Mouse (Mus musculus) limb, embryonic 12.5 days (tissue): ENCODE measurements around the gene Gpr83. TPM values are rescaled to one million over a fixed set of nuclear protein-coding genes. Genes with fewer than 3 reads are reported as not detected.
"Not testable (repeated sequence)": the region's sequence is repeated elsewhere in the genome, so short reads cannot be mapped to it uniquely, and the experiment has no call there.

ENCODE experiments used
- ATAC-seq: fragments of 200-750 bp; cut with Nextera tagmentation; 2 replicates; pipeline ENCODE4 v1.8.0; 2017; ENCODE audit warnings: low read depth, moderate TSS enrichment; ENCODE audit not compliant: insufficient number of reproducible peaks, insufficient read depth, low FRiP score, low TSS enrichment
- H3K27ac ChIP-seq: fragments of 300-500 bp; sonication (generic); 2 replicates; pipeline ENCODE4 v1.5.1; 2016; ENCODE audit warnings: mild to moderate bottlenecking, moderate library complexity
- H3K27me3 ChIP-seq: fragments of 300-500 bp; sonication (generic); 2 replicates; pipeline ENCODE4 v1.6.1; 2016; ENCODE audit warnings: mild to moderate bottlenecking, moderate library complexity
- H3K36me3 ChIP-seq: fragments of 300-500 bp; sonication (generic); 2 replicates; pipeline ENCODE4 v1.6.1; 2016; ENCODE audit warnings: mild to moderate bottlenecking, moderate library complexity
- H3K4me1 ChIP-seq: fragments of 300-500 bp; sonication (generic); replicated peaks from 2 replicates; pipeline ENCODE4 v1.6.1; 2016
- H3K4me2 ChIP-seq: fragments of 300-500 bp; sonication (generic); 2 replicates; pipeline ENCODE4 v1.6.1; 2016; ENCODE audit warnings: mild to moderate bottlenecking, moderate library complexity
- H3K4me3 ChIP-seq: fragments of 300-500 bp; sonication (generic); replicated peaks from 2 replicates; pipeline ENCODE4 v1.5.1; 2016; ENCODE audit warnings: mild to moderate bottlenecking
- H3K9ac ChIP-seq: fragments of 300-500 bp; sonication (generic); replicated peaks from 2 replicates; pipeline ENCODE4 v1.6.1; 2016; ENCODE audit warnings: mild to moderate bottlenecking, moderate library complexity
- H3K9me3 ChIP-seq: fragments of 300-500 bp; sonication (generic); 2 replicates; pipeline ENCODE4 v1.6.1; 2016; ENCODE audit warnings: mild to moderate bottlenecking, moderate library complexity
- WGBS: fragments of 180-500 bp; shearing (Covaris S2); methylation state at CpG from one replicate; pipeline ENCODE4 v1.1.7; 2016; 5-methylcytosine and 5-hydroxymethylcytosine counted together
- polyA plus RNA-seq: library from polyadenylated mRNA; unstranded; fragments of >200 nt; fragmentation: Nextera tagmentation; extraction: Ambion mirVana; gene quantifications from 2 replicates; pipeline ENCODE4 v1.2.1, GENCODE M21; 2016

Gene Gpr83
- polyA plus RNA-seq, 1 experiment from 2014 or later: 0.63 TPM

DNA sequence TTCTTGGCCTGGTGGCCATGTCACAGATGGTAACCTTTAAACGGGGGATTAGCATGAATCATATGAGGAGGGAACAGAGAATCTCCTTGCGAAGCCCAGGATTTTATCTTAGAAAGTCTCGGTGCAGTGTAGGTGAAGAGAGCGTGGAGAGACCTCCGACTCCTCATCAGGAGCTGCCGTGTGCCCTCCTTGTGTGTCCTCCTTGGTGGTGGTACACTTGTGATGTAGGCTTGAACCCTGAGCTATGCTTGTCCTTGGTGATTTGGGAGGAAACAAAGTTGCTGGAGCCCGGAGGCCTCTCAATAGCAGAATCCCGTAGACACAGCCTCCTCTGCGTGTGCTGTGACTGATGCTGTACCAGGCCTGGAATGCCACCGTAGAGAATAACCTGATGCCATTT, 10.8 kb downstream of the Gpr83 start:
- Histone ChIP-seq H3K9ac (no peak overlapping the region), H3K4me1 (peaks cover 9% of the 10 kb centered on the region; the same call in 1 of the 2 replicates), H3K4me2 (no peak overlapping the region), H3K9me3 (no peaks in the 10 kb centered on the region), H3K36me3 (no peaks in the 10 kb centered on the region), H3K27ac (no peak overlapping the region), H3K4me3 (no peak overlapping the region), H3K27me3 (no peaks in the 10 kb centered on the region)
- ATAC-seq: no peak
- WGBS: 90% methylated on average over 10 of the region's 10 CpGs

DNA sequence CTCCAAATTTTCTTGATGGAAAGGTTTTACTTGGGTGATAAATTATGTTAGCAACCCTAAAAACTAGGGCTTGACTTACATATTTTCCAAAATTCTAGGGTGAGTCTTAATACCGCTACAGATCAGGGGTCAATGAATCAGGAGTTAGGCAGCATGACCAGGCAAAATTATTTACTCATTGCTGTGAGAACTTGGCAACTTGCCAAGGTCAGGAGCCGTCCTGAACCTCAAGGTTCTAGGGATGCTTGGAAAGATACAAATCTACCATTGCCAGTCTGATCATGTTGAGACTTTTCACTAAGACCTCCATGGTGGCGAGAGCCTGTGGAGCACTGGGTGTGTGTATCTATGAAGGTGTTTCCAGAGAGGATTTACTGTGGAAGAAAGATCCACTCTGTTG, 11.5 kb downstream of the Gpr83 start:
- H3K4me2 ChIP-seq: no peak overlapping the region
- ATAC-seq: no peak
- H3K4me1 ChIP-seq: peaks cover 12% of the 10 kb centered on the region; the same call in 1 of the 2 replicates
- 79% methylated on average over 3 of the region's 3 CpGs for whole genome bisulfite sequencing
- H3K27ac ChIP-seq: no peak overlapping the region
- no peaks in the 10 kb centered on the region for H3K9me3 ChIP-seq
- no peak overlapping the region for H3K9ac ChIP-seq
- H3K36me3 ChIP-seq: no peaks in the 10 kb centered on the region
- no peak overlapping the region for H3K4me3 ChIP-seq
- no peaks in the 10 kb centered on the region for H3K27me3 ChIP-seq

DNA sequence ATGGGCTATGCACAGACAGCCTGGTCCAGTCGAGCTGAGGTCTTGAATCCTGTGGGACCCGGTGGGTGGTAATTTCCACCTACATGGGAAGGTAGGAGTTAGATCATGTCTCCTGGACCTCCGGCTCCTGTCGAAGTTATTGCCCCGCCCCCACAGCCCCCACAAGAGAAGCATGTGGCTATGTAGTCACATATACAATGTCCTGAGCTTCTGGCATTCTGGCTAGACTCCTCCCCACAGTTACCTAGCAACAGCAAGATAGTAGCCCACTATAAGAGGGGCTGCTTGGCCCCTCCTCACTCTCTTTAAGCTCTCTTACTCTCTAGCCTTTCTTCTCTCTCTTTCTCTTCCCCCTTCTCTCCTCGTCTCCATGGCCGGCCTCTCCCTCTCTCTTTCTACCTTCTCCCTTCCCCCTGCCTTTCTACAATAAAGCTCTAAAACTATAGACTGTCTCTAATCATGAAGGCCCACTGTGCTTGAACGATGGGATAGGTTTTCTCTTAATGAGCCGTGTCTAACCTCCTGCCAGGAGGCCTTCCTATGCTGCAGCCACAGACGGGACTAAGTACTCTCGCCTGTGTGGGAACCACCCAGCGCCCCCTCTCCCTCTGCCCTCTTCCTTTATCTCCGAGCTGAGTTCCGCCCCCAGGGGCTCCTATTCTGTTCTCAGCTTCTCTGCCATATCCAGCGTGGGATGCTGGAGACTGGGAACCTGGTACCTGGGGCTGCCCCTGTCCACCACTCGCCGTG, 12.3 kb downstream of the Gpr83 start:
- Histone ChIP-seq H3K4me2 (no peak overlapping the region), H3K9me3 (no peaks in the 10 kb centered on the region), H3K36me3 (no peaks in the 10 kb centered on the region), H3K27me3 (no peaks in the 10 kb centered on the region), H3K9ac (no peak overlapping the region), H3K4me3 (no peak overlapping the region), H3K4me1 (peaks cover 13% of the 10 kb centered on the region; the same call in 1 of the 2 replicates), H3K27ac (no peak overlapping the region)
- WGBS: 49% methylated on average over 17 of the region's 17 CpGs
- peak; percentile 58; the same call in 1 of the 2 replicates for ATAC-seq

GRCm38 (mm10) chr9:14875743-14876507, 15.9 kb downstream of the Gpr83 start:
- Histone ChIP-seq H3K4me2 (no peak overlapping the region), H3K27me3 (no peaks in the 10 kb centered on the region), H3K9me3 (no peaks in the 10 kb centered on the region), H3K36me3 (no peaks in the 10 kb centered on the region), H3K4me3 (no peak overlapping the region), H3K9ac (no peak overlapping the region), H3K4me1 (peaks cover 13% of the 10 kb centered on the region; the same call in 1 of the 2 replicates), H3K27ac (no peak overlapping the region)
- 86% methylated on average over 5 of the region's 5 CpGs for WGBS
- no peak for ATAC-seq

DNA sequence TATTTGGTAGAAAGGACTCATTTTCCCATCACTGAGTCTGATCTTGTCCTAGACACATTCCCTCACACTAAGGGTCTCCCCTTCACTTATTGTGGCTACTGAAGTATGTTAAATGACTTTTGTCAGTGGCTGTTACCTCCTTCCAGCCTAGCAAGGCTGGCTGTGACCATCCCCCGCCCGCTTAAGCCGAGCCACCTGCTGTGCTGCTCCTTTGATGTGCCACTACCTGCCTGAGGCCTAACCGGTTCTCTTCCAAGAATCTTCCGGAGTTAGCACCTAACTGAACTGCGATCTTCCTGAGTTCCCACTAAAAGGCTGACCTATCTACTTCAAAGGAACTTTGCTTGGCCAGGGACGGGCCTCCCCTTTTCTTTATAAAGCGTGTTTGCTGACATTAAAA, 16.6 kb downstream of the Gpr83 start:
- H3K27ac ChIP-seq, H3K4me3 ChIP-seq, H3K36me3 ChIP-seq, H3K4me2 ChIP-seq, H3K9ac ChIP-seq, H3K27me3 ChIP-seq, H3K9me3 ChIP-seq, ATAC-seq: not testable (repeated sequence)
- peaks cover 13% of the 10 kb centered on the region; the same call in 1 of the 2 replicates for H3K4me1 ChIP-seq
- 13% methylated on average over 8 of the region's 8 CpGs for WGBS

- no peak for ATAC-seq
- 75% methylated on average over 4 of the region's 4 CpGs for WGBS
- Histone ChIP-seq H3K4me1 (peaks cover 5% of the 10 kb centered on the region; the same call in 1 of the 2 replicates), H3K36me3 (no peaks in the 10 kb centered on the region), H3K27me3 (no peaks in the 10 kb centered on the region), H3K4me2 (no peak overlapping the region), H3K9me3 (no peaks in the 10 kb centered on the region), H3K9ac (no peak overlapping the region), H3K27ac (no peak overlapping the region), H3K4me3 (no peak overlapping the region)
Observed at GRCm38 (mm10) chr9:14884641-14885040, 24.6 kb downstream of the Gpr83 start.

GRCm38 (mm10) chr9:14885151-14885550, 25.1 kb downstream of the Gpr83 start:
- Histone ChIP-seq H3K27ac (no peak overlapping the region), H3K27me3 (no peaks in the 10 kb centered on the region), H3K9me3 (no peaks in the 10 kb centered on the region), H3K4me3 (no peak overlapping the region), H3K4me1 (peaks cover 5% of the 10 kb centered on the region; the same call in 1 of the 2 replicates), H3K4me2 (no peak overlapping the region), H3K9ac (no peak overlapping the region), H3K36me3 (no peaks in the 10 kb centered on the region)
- ATAC-seq: no peak

DNA sequence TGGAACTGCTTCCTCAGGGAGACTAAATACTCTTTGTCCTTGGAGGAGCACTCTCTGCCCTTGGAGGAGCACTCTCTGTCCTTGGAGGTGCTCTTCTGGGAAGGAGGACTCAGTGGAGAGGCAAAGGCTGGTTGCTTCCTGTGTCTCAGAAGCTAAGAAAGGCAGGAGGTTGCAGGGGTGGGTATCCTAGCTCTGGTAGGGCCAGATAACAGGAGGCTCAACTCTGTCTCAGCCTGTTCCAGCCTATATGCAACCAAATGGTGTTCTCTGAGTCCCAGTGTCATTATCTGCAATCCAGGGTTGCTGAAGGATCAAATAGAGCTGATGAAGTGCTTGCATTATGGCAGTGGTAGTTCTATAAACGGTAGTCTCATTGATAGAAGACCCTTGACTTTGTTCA, 25.9 kb downstream of the Gpr83 start:
- WGBS: 88% methylated on average over 1 of the region's 1 CpGs
- no peak for ATAC-seq

DNA sequence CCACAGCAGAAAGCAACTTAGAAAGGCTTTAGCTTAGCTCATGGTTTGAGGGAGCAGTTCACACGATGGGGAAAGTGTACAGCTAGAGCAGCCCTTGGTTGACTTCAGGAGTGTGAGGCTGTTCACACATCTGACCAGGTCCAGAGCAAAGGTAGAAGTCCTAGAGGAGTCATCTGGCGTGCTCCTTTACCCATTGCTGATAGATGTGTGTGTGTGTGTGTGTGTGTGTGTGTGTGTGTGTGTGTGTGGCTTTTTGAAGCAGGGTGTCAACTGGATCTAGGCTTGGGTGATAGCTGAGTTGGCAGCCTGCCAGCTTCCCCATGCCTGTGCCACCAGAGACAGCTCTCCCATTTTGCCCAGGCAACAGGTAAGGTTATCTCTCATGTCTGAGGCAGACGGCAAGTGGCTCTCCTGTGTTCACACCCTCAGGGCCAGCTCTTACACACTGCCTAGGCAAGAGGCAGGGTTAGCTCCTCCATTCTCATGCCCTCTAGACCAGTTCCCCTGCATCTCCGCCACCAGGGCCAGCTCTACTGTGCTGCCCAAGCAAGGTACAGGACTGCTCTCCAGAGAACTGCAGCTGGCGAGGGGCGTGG, 27.9 kb downstream of the Gpr83 start:
- Histone ChIP-seq H3K27ac (no peak overlapping the region), H3K4me2 (no peak overlapping the region), H3K4me3 (no peak overlapping the region), H3K9me3 (no peaks in the 10 kb centered on the region), H3K27me3 (no peaks in the 10 kb centered on the region), H3K36me3 (no peaks in the 10 kb centered on the region), H3K9ac (no peak overlapping the region), H3K4me1 (peaks cover 5% of the 10 kb centered on the region; the same call in 1 of the 2 replicates)
- no peak for ATAC-seq
- WGBS: 80% methylated on average over 6 of the region's 6 CpGs

More for the DNA sequence above, 25.9 kb downstream of the Gpr83 start:
- no peak overlapping the region for H3K9ac ChIP-seq
- no peaks in the 10 kb centered on the region for H3K27me3 ChIP-seq
- no peak overlapping the region for H3K4me2 ChIP-seq
- H3K27ac ChIP-seq: no peak overlapping the region
- no peak overlapping the region for H3K4me3 ChIP-seq
- peaks cover 5% of the 10 kb centered on the region; the same call in 1 of the 2 replicates for H3K4me1 ChIP-seq
- no peaks in the 10 kb centered on the region for H3K9me3 ChIP-seq
- H3K36me3 ChIP-seq: no peaks in the 10 kb centered on the region

DNA sequence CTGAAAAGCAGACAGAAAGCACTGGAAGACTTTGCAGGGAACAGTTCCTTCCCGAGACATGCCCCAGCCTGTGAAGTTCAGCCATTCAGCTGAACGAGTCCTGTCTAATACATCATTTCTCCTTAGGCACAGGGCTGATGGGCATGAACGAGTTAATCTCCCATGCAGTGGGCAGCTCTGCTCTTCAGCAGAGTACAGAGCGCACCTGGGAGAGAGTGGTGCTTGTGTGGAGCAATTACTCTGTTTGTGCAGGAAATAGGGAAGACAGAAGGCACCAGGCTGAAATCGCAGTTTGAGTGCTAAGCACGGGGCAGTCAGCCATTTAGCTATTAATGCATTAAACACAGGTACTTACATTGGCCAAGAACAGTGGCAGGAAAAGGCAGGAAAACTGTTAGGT, 28.7 kb downstream of the Gpr83 start:
- no peak for ATAC-seq
- WGBS: 56% methylated on average over 6 of the region's 6 CpGs
- no peak overlapping the region for H3K27ac ChIP-seq
- H3K36me3 ChIP-seq: no peaks in the 10 kb centered on the region
- H3K4me3 ChIP-seq: no peak overlapping the region
- no peak overlapping the region for H3K9ac ChIP-seq
- peaks cover 5% of the 10 kb centered on the region; the same call in 1 of the 2 replicates for H3K4me1 ChIP-seq
- no peaks in the 10 kb centered on the region for H3K27me3 ChIP-seq
- H3K9me3 ChIP-seq: no peaks in the 10 kb centered on the region
- no peak overlapping the region for H3K4me2 ChIP-seq

DNA sequence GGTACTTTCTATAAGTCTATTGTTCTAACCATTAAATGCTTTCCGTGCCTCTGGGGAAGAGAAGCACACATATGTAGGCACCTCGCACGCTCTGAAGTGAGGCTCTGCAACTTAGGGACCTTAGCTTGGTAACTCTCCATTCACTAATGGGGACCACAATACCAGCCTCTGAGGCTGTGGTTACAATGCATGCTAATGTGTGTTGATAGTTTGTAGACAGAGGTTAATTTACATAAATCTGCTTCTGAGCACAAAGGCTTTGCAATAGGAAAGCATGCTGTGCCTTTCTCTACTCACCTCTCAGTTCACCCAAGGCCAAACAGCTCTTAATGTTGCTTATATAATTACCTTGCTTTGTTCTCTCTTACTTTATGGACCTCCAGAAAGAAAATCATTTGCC, 30.7 kb downstream of the Gpr83 start:
- Histone ChIP-seq H3K9me3 (peaks cover 5% of the 10 kb centered on the region; the same call in 1 of the 2 replicates), H3K27me3 (no peaks in the 10 kb centered on the region), H3K4me3 (no peak overlapping the region), H3K9ac (no peak overlapping the region), H3K27ac (no peak overlapping the region), H3K36me3 (no peaks in the 10 kb centered on the region), H3K4me2 (no peak overlapping the region), H3K4me1 (peaks cover 5% of the 10 kb centered on the region)
- 86% methylated on average over 3 of the region's 3 CpGs for WGBS
- no peak for ATAC-seq
